Mouse (Mus musculus): ENCODE data around the gene Calr4. TPM values are rescaled to one million over a fixed set of nuclear protein-coding genes. Genes with fewer than 3 reads are reported as not detected.
A peak's percentile ranks its signal among the peaks of the same experiment; 100 is the strongest.

Calr4 gene
- polyA plus RNA-seq, 1 experiment = 0.46 TPM

DNA sequence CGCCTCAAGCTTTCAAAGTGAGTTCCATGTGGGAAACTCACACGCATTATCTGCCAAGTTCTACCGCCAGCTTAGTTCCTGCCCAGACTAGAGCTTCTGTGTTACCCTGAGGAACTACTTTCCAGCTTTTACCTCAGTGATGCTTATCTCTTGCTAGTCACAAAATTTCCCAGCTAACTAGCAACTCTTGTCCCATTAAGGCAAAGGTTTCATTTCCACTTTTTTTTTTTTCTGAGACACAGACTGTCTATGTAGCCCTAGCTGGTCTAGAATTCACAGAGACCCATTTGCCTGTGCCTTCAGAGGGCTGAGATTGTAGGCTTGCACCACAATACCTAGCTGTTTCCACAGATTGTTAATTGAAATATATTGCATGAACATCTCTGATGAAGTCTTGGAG, 33.2 kb downstream of the Calr4 start:
- TF ChIP-seq POLR2A (IDR thresholded peaks at IDR 0.05; ENCODE audit: extremely low read depth, insufficient read depth, low read length) (no peak), CTCF (IDR thresholded peaks at IDR 0.05; ENCODE audit: extremely low read depth, insufficient read depth, low read length) (no peak)
- H3K27ac ChIP-seq (ENCODE audit: insufficient read depth, low read length) = no peak overlapping the region
- no peaks in the 10 kb centered on the region for H3K4me1 ChIP-seq (ENCODE audit: control insufficient read depth, insufficient read depth, low read length)
- H3K4me3 ChIP-seq (ENCODE audit: insufficient read depth, low read length) = no peak overlapping the region

DNA sequence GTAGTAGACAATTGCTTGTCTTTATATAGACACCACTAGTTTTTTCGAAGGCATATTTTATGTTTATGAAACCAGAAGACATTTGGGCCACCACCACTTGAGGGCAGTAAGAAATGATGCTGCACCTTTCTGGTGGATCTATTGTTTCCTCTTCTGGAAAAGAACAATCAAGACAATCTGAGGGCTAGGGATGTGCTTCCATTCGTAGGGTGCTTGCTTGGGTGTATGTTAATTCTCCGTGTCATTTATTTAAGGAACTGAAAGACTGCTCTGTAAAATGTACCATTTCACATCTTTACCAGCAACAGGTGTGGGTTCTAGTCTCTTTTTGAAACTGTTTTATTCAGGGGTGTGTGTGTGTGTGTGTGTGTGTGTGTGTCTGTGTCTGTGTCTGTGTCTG, 34.6 kb downstream of the Calr4 start:
- H3K4me3 ChIP-seq (ENCODE audit: insufficient read depth, low read length) = no peak overlapping the region
- no peak for TF ChIP-seq CTCF (IDR thresholded peaks at IDR 0.05; ENCODE audit: extremely low read depth, insufficient read depth, low read length)
- TF ChIP-seq POLR2A (IDR thresholded peaks at IDR 0.05; ENCODE audit: extremely low read depth, insufficient read depth, low read length) = no peak
- H3K27ac ChIP-seq (ENCODE audit: insufficient read depth, low read length) = no peak overlapping the region
- H3K4me1 ChIP-seq (ENCODE audit: control insufficient read depth, insufficient read depth, low read length) = no peaks in the 10 kb centered on the region; the same call in 1 of the 2 replicates

DNA sequence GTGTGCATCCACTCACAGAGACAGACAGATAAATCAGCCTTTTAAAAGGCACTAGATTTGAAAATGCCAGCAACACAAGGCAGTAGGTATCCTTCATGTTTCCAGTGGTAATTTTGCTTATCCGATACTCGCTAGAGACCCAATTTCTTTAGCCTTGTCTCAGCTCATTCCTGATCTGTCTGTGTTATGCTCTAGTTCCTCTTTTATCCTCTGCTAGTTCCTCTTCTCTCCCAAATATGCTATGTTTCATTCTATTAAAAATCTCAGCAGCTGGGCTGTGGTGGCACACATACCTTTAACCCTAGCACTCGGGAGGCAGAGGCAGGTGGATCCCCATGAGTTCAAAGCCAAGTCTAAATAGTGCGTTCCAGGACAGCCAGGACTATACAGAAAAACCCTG, 37.5 kb downstream of the Calr4 start:
- H3K27ac ChIP-seq (ENCODE audit: insufficient read depth, low read length) = no peak overlapping the region
- TF ChIP-seq CTCF (IDR thresholded peaks at IDR 0.05; ENCODE audit: extremely low read depth, insufficient read depth, low read length) (no peak), POLR2A (IDR thresholded peaks at IDR 0.05; ENCODE audit: extremely low read depth, insufficient read depth, low read length) (no peak)
- H3K4me3 ChIP-seq (ENCODE audit: insufficient read depth, low read length) = no peak overlapping the region
- no peaks in the 10 kb centered on the region; the same call in 1 of the 2 replicates for H3K4me1 ChIP-seq (ENCODE audit: control insufficient read depth, insufficient read depth, low read length)

DNA sequence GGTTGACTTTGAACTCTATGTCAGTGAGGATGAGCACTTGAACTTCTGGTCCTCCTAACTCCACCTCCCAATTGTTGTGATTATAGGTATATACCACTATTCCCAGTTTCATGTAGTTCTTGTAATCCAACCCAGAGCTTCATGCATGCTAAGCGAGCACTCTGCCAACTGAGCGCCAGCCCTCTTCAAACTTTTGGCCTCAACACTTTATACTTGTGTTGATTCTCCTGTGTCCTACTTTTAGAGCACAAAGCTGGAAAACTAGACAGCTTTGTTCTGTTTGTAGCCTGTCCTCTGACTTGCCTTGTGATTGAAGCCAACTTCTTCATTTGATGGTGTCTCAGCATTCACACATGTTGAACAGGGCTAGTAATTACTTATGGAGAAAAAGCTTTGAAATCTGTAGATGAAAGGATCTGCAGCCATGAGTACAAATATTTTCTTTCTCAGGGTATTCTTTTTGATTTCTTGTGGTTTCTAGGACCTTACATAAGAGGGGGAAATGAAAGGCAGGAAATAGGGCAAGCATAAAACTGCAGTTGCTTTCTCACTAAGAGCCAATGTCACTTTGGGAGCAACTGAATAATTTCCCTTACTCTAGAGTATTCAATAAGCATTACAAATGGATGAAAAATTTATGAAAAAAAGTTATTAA, 39.4 kb downstream of the Calr4 start:
- TF ChIP-seq POLR2A (IDR thresholded peaks at IDR 0.05; ENCODE audit: extremely low read depth, insufficient read depth, low read length) (no peak), CTCF (IDR thresholded peaks at IDR 0.05; ENCODE audit: extremely low read depth, insufficient read depth, low read length) (no peak)
- H3K4me1 ChIP-seq (ENCODE audit: control insufficient read depth, insufficient read depth, low read length) = no peaks in the 10 kb centered on the region; the same call in 1 of the 2 replicates
- H3K27ac ChIP-seq (ENCODE audit: insufficient read depth, low read length) = peak overlapping the region; percentile 84
- no peak overlapping the region for H3K4me3 ChIP-seq (ENCODE audit: insufficient read depth, low read length)

DNA sequence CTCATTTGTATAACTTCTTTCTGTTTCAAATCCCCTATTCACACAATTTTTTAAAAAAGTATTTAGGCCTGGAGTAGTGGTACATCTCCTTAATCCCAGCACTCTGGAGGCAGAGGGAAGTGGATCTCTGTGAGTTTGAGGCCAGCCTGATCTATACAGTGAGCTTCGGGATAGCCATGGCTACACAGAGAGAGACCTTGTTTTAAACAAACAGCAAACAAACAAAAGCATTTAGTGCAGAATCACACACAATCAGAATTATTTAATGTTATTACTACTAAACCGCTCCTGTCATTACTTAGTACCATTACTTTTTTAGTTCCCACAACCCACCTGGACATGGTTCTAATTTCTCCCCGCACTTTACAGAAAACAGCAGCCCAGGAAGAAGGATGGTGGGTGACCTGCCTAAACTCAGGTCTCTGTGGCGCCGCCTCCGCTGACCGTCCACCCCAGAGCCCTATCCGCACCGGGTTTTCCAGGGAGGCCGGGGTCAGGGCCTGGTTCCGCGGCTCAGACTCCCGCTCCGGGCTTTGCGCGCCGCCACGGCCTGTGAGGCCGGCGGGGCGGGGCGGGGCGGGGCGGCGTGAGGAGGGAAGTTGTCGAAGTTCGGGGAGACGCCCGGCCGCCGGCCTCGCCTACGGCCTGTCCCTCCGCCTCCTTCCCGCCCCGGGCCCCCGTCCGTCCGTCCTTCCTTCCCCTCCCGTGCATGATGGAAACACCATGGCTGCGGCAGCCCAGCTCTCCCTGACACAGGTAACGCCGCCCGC, 45.6 kb downstream of the Calr4 start, which contains the start of gene Eps15:
Eps15 (plus strand) TSS at position 580 of the 770 bp plus-strand sequence.
- Histone ChIP-seq H3K4me1 (ENCODE audit: control insufficient read depth, insufficient read depth, low read length) (no peaks in the 10 kb centered on the region), H3K4me3 (ENCODE audit: insufficient read depth, low read length) (peak within 1 kb of the TSS; percentile 58), H3K27ac (ENCODE audit: insufficient read depth, low read length) (0 out of 2 replicates have a peak within 1 kb of the TSS, but pooled peaks have one; percentile 33)
- TF ChIP-seq POLR2A (IDR thresholded peaks at IDR 0.05; ENCODE audit: extremely low read depth, insufficient read depth, low read length) (no peak), CTCF (IDR thresholded peaks at IDR 0.05; ENCODE audit: extremely low read depth, insufficient read depth, low read length) (no peak)

DNA sequence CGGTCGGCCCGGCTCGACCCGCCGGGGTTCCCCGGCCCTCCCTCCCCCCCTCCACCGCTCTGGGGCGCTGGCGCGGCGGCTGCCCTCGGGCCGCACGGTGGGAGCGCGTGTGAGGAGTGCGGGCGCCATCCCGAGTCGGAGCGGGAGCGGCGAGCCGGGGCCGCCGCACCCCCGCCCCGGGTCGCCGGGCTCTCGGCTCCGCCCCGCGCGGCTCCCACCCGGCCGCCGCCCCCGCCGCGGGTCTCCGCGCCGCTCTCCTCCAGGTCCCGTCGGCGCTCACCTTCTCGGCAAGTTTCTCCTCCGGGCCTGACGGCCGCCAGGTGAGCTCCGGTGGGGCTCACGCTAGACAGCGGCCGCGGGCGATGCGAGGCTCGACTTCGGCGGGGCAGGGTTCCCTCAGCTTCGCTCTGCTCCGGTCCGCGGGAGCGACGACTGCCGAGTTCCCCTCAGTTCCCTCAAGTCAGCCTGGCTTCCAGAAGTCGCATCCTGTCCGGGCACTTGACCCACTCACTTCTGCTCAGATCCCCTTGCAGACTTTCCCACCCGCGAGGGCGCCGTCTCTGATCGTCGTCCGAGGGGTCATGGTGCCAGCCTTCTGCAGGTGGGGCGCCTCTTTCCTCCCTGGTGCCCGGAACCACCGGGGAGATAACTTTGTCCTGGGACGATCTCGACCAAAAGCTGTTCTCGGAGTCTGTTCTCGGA, 46.3 kb downstream of the Calr4 start:
- no peaks in the 10 kb centered on the region for H3K4me1 ChIP-seq (ENCODE audit: control insufficient read depth, insufficient read depth, low read length)
- no peak for TF ChIP-seq POLR2A (IDR thresholded peaks at IDR 0.05; ENCODE audit: extremely low read depth, insufficient read depth, low read length)
- no peak for TF ChIP-seq CTCF (IDR thresholded peaks at IDR 0.05; ENCODE audit: extremely low read depth, insufficient read depth, low read length)
- H3K4me3 ChIP-seq (ENCODE audit: insufficient read depth, low read length) = peak overlapping the region; percentile 58
- H3K27ac ChIP-seq (ENCODE audit: insufficient read depth, low read length) = 0 out of 2 replicates have a peak overlapping the region, but pooled peaks have one; percentile 33

DNA sequence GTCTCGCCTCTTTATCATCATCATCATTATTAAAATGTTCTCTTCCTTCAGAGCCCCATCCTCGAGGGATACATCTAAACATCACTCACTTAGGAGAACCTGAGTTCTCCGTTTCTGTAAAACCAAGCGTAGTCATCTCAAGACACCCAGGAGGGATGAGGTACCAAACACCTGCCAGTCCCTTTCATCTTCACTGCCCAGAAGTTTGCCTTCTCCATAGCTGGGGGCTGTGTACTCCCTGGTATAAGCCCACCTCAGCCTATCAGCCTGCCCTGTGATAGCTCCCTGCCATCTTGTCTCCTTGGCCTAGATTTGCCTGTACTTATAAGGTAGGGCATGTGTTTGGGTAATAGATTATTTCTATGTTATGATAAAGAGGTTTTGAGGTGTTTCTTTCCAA, 46.9 kb downstream of the Calr4 start:
- H3K4me3 ChIP-seq (ENCODE audit: insufficient read depth, low read length) = peak overlapping the region; percentile 58
- H3K27ac ChIP-seq (ENCODE audit: insufficient read depth, low read length) = no peak overlapping the region
- TF ChIP-seq POLR2A (IDR thresholded peaks at IDR 0.05; ENCODE audit: extremely low read depth, insufficient read depth, low read length) = no peak
- TF ChIP-seq CTCF (IDR thresholded peaks at IDR 0.05; ENCODE audit: extremely low read depth, insufficient read depth, low read length) = no peak
- no peaks in the 10 kb centered on the region for H3K4me1 ChIP-seq (ENCODE audit: control insufficient read depth, insufficient read depth, low read length)

DNA sequence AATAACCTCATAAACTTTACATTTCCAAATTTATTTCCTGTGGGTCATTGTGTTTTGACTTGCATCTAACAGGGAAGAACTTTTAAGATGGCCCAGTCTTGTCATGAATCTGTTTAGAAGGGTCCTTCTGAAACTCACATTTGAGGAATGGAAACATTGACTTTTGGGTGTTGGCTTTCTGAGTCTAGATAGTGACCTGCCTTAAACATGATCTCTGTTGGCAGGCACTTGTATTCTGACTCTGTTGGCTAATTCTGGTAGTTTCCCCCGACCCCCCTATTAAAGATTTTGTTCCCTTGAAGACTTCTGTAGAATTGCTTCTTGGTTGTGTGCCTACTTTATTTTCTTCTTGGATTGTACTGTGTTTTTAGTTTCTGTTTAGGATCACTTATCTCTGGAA, 47.7 kb downstream of the Calr4 start:
- Histone ChIP-seq H3K27ac (ENCODE audit: insufficient read depth, low read length) (no peak overlapping the region), H3K4me1 (ENCODE audit: control insufficient read depth, insufficient read depth, low read length) (no peaks in the 10 kb centered on the region), H3K4me3 (ENCODE audit: insufficient read depth, low read length) (no peak overlapping the region)
- TF ChIP-seq POLR2A (IDR thresholded peaks at IDR 0.05; ENCODE audit: extremely low read depth, insufficient read depth, low read length) = no peak

DNA sequence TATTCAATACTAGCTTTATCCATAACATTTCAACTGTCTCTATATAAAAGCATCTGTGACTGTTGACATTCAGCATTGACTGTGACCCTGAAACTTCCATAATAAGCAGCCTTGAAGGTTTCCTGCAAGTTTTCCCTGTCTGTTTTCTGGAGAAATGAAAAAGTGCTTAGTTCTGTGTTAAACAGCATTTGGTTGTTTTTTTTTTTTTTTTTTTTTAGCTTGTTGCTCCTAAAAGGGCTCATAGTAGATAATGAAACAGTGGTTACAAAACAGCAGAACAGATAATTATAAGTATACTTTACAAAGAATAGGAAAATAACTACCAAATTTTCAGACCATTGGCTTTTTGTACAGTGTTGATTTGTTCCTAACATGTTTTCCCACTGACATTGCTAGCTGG, 60.3 kb downstream of the Calr4 start:
- no peak for TF ChIP-seq POLR2A (IDR thresholded peaks at IDR 0.05; ENCODE audit: extremely low read depth, insufficient read depth, low read length)
- no peak for TF ChIP-seq CTCF (IDR thresholded peaks at IDR 0.05; ENCODE audit: extremely low read depth, insufficient read depth, low read length)
- no peak overlapping the region for H3K4me3 ChIP-seq (ENCODE audit: insufficient read depth, low read length)
- no peak overlapping the region for H3K27ac ChIP-seq (ENCODE audit: insufficient read depth, low read length)
- no peaks in the 10 kb centered on the region; the same call in 1 of the 2 replicates for H3K4me1 ChIP-seq (ENCODE audit: control insufficient read depth, insufficient read depth, low read length)

Data from cortical plate, adult 2 months (tissue).